17 mouse cellular contexts compared by ENCODE assay signal in the genomic region with DNA sequence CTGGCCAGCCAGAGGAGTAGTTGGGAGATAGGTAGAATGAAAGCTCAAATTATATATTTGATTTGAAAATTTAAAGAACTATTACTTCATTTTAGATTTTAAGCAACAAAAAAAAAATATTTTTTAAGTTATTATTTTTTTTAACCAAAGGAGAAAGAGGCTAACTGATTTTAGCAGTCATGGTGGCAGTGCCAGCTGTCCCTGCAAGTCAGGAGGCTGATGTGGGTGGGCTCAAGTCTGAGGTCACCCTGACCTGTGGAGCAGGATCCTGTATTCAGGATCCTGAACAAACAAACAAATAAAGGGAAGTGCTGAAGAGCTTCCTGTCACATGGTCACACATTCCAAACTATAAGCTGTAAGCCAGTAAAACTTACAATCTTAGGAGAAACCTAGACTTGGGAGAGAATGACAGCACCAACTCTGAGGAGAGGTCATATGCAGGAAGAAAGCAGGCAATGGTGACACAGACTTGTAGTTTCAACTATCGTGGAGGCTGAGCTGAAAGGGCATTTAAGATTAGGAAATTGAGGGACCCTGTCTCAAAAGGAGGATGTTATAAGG.
"Had no signal": no experiment of that assay in that cellular context is flagged by ENCODE, and none has a peak within 500 bp of the region (broad histone marks: within the 10 kb centered on the region; RNA-seq: fewer than 3 reads in every experiment).

No protein-coding gene starts in this region.

- DNase-seq: kidney, adult 2 months; kidney, postnatal 14 days; kidney, postnatal 4 days; left cerebral cortex, postnatal 4 days; lung, postnatal 14 days; thymus, adult 18-20 months; thymus, postnatal 36 days had no signal

- H3K4me1 ChIP-seq: limb, embryonic 12.5 days; limb, embryonic 15.5 days; midbrain, embryonic 12.5 days; midbrain, embryonic 15.5 days; neural tube, embryonic 13.5 days had no signal

- H3K27ac ChIP-seq: kidney, embryonic 15.5 days; limb, embryonic 12.5 days; limb, embryonic 15.5 days; liver, embryonic 12.5 days; macrophage; midbrain, embryonic 12.5 days; midbrain, embryonic 15.5 days; neural tube, embryonic 13.5 days had no signal

- H3K27me3 ChIP-seq: kidney, embryonic 15.5 days; limb, embryonic 12.5 days; limb, embryonic 15.5 days; liver, embryonic 12.5 days; midbrain, embryonic 12.5 days; midbrain, embryonic 15.5 days; neural tube, embryonic 13.5 days had no signal

- H3K4me3 ChIP-seq: kidney, embryonic 15.5 days; limb, embryonic 12.5 days; limb, embryonic 15.5 days; liver, embryonic 12.5 days; midbrain, embryonic 12.5 days; midbrain, embryonic 15.5 days; neural tube, embryonic 13.5 days had no signal

- H3K9me3 ChIP-seq: kidney, embryonic 15.5 days; limb, embryonic 12.5 days; limb, embryonic 15.5 days; liver, embryonic 12.5 days; midbrain, embryonic 12.5 days; midbrain, embryonic 15.5 days; neural tube, embryonic 13.5 days had no signal

- H3K9ac ChIP-seq: kidney, embryonic 15.5 days; limb, embryonic 12.5 days; limb, embryonic 15.5 days; liver, embryonic 12.5 days; lung, embryonic 14.5 days; midbrain, embryonic 12.5 days; midbrain, embryonic 15.5 days; neural tube, embryonic 13.5 days had no signal

- H3K4me2 ChIP-seq: kidney, embryonic 15.5 days; limb, embryonic 12.5 days; limb, embryonic 15.5 days; liver, embryonic 12.5 days; lung, embryonic 14.5 days; midbrain, embryonic 12.5 days; midbrain, embryonic 15.5 days; neural tube, embryonic 13.5 days had no signal

- ATAC-seq: intestine, postnatal 0 days; liver, embryonic 12.5 days; midbrain, embryonic 15.5 days had no signal
